Mouse (Mus musculus) forebrain, embryonic 13.5 days (tissue): ENCODE results near the gene Pax5. TPM values are rescaled to one million over a fixed set of nuclear protein-coding genes. Genes with fewer than 3 reads are reported as not detected.

ENCODE experiments used
- ATAC-seq: fragments of 200-750 bp; cut with Nextera tagmentation; 2 replicates; pipeline ENCODE4 v1.8.0; 2017
- H3K27ac ChIP-seq: fragments of 300-500 bp; sonication (generic); 2 replicates; pipeline ENCODE4 v1.5.1; 2015; ENCODE audit warnings: inconsistent platforms, mild to moderate bottlenecking, moderate library complexity
- H3K27me3 ChIP-seq: fragments of 300-500 bp; sonication (generic); 2 replicates; pipeline ENCODE4 v1.6.1; 2015; ENCODE audit warnings: mild to moderate bottlenecking, inconsistent platforms
- H3K36me3 ChIP-seq: fragments of 300-500 bp; sonication (generic); 2 replicates; pipeline ENCODE4 v1.6.1; 2015; ENCODE audit warnings: mild to moderate bottlenecking, inconsistent platforms; ENCODE audit not compliant: poor library complexity, severe bottlenecking
- H3K4me1 ChIP-seq: fragments of 300-500 bp; sonication (generic); 2 replicates; pipeline ENCODE4 v1.6.1; 2015; ENCODE audit warnings: inconsistent platforms
- H3K4me2 ChIP-seq: fragments of 300-500 bp; sonication (generic); 2 replicates; pipeline ENCODE4 v1.6.1; 2015; ENCODE audit warnings: inconsistent platforms, mild to moderate bottlenecking, moderate library complexity
- H3K4me3 ChIP-seq: fragments of 300-500 bp; sonication (generic); 2 replicates; pipeline ENCODE4 v1.5.1; 2015; ENCODE audit warnings: mild to moderate bottlenecking, inconsistent platforms
- H3K9ac ChIP-seq: fragments of 300-500 bp; sonication (generic); 2 replicates; pipeline ENCODE4 v1.6.1; 2015; ENCODE audit warnings: mild to moderate bottlenecking, inconsistent platforms
- H3K9me3 ChIP-seq: fragments of 300-500 bp; sonication (generic); replicated peaks from 2 replicates; pipeline ENCODE4 v1.6.1; 2016; ENCODE audit warnings: inconsistent platforms
- WGBS: fragments of 180-500 bp; shearing (Covaris S2); methylation state at CpG from one replicate; pipeline ENCODE4 v1.1.7; 2015; 5-methylcytosine and 5-hydroxymethylcytosine counted together
- polyA plus RNA-seq: library from polyadenylated mRNA; unstranded; fragments of >200 nt; fragmentation: Nextera tagmentation; extraction: Ambion mirVana; gene quantifications from 2 replicates; pipeline ENCODE4 v1.2.1, GENCODE M21; 2015

Gene Pax5
- polyA plus RNA-seq, 1 experiment from 2014 or later: 0.06 TPM

DNA sequence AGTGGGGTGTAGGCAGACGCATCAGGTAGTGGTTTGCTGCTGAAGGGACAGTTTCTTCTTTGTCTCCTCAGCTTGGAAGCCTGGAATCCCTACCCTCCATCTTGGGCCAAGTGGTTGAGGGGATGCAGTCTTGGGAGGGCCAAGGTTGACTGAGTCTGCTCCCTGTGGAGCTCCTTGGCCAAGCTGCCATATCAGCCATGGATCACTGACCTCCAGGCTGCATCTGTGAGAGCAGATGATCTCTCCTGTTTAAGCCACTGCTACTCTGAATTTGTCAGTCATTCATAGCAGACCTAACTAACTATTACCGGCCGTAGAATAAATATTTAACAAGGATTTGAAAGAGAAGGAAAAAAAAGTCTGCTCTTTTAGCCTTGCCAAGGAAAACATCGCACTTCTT is 196.3 kb downstream of the Pax5 start:
- Histone ChIP-seq H3K36me3 (no peaks in the 10 kb centered on the region), H3K4me2 (no peak overlapping the region), H3K27ac (no peak overlapping the region), H3K27me3 (peaks cover 97% of the 10 kb centered on the region), H3K9me3 (0 out of 2 replicates have a peak, but pooled peaks cover 3% of the 10 kb centered on the region), H3K4me1 (peaks cover 10% of the 10 kb centered on the region), H3K9ac (no peak overlapping the region), H3K4me3 (no peak overlapping the region)
- WGBS: 90% methylated on average over 4 of the region's 4 CpGs
- ATAC-seq: no peak

DNA sequence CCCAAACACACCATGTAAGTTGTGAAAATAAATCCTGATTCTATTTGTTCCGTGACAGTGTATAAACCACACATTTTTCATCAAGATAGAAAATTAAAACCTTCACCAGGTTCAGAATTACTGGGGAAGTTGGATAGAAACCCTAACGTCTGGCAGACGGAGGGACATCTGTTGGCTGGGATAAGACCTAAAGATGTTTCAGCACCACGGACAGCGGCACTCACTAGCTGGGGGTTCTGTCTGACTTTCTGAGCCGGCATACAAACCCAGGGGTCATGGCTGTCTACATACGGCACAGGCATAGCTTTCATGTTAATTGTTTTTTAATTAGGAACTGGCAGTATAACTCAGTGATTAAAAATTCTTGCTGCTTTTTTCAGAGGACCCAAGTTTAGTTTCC is 198.6 kb downstream of the Pax5 start:
- Histone ChIP-seq H3K9ac (no peak overlapping the region), H3K4me2 (no peak overlapping the region), H3K27ac (no peak overlapping the region), H3K27me3 (peaks cover 99% of the 10 kb centered on the region), H3K9me3 (0 out of 2 replicates have a peak, but pooled peaks cover 3% of the 10 kb centered on the region), H3K4me3 (no peak overlapping the region), H3K36me3 (no peaks in the 10 kb centered on the region), H3K4me1 (peaks cover 12% of the 10 kb centered on the region)
- no peak for ATAC-seq
- WGBS: 12% methylated on average over 7 of the region's 7 CpGs

DNA sequence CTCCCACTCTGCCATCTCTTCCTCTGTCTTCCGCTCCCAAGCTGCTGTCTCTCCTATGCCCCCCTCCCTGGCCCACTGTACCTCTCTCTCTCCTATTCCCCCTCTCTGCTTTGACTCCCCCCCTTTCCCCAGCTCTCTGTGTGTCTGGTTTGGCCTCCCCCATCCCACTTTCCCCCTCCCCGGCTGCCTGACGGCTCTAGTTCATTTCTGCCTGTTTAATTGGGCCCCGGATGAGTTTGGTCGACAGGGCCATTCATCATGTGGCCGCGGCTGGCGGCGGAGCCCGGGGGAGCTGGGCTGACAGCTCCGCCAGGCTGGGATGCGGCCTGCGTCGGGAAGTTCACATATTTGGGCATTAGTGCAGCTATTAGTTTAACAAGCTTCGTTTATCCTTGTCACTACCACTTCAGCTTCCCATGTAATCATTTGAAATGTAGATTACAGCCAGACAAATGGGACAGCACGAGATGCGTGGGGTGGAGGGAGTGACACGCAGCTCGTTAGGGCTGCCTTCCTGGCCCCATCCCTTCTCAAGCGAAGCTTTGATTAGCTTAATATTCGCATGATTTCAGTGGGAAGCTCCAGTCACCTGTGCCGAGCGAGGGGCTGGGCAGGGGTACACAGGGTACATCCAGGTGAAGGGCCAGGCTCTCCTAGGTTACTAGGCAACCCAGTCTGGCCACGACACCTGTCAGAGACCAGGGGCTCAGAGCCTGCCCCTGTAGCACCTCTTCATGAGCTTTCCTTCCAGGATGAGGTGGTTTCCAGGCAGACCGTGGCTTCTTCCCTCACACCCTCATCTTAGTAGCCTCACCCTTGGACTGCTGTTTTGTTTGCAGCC is 201.7 kb downstream of the Pax5 start:
- H3K4me3 ChIP-seq: no peak overlapping the region
- peaks cover 12% of the 10 kb centered on the region for H3K4me1 ChIP-seq
- no peak overlapping the region for H3K27ac ChIP-seq
- H3K4me2 ChIP-seq: peak overlapping the region; percentile 33
- 0 out of 2 replicates have a peak, but pooled peaks cover 3% of the 10 kb centered on the region for H3K9me3 ChIP-seq
- peak; percentile 24; the same call in 1 of the 2 replicates for ATAC-seq
- no peaks in the 10 kb centered on the region for H3K36me3 ChIP-seq
- 17% methylated on average over 25 of the region's 25 CpGs for WGBS
- H3K27me3 ChIP-seq: peaks cover 96% of the 10 kb centered on the region
- H3K9ac ChIP-seq: no peak overlapping the region

DNA sequence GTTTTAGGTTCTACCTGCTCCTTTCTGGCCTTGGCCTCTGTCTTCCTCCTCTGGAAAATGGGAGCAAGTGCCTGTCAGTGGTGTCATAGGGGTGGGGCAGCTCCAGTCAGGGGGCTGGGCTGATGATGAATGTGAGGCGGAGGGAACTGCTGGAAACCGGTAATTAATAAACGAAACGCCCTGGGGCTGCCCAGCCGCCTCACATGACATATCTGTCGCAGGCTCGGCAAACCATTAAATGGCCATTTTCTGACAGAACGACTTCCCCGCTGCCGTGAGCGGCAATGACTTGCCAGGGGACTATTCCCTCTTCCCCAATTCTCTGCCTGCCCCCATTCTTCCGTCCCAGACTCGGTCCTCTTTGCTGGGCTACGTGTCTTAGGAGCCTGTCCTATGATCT is 202.4 kb downstream of the Pax5 start:
- peak overlapping the region; percentile 33 for H3K4me2 ChIP-seq
- H3K27me3 ChIP-seq: peaks cover 89% of the 10 kb centered on the region
- H3K9ac ChIP-seq: no peak overlapping the region
- 0 out of 2 replicates have a peak, but pooled peaks cover 3% of the 10 kb centered on the region for H3K9me3 ChIP-seq
- no peak for ATAC-seq
- H3K4me3 ChIP-seq: no peak overlapping the region
- no peak overlapping the region for H3K27ac ChIP-seq
- 36% methylated on average over 14 of the region's 14 CpGs for WGBS
- H3K36me3 ChIP-seq: no peaks in the 10 kb centered on the region
- H3K4me1 ChIP-seq: peaks cover 12% of the 10 kb centered on the region

DNA sequence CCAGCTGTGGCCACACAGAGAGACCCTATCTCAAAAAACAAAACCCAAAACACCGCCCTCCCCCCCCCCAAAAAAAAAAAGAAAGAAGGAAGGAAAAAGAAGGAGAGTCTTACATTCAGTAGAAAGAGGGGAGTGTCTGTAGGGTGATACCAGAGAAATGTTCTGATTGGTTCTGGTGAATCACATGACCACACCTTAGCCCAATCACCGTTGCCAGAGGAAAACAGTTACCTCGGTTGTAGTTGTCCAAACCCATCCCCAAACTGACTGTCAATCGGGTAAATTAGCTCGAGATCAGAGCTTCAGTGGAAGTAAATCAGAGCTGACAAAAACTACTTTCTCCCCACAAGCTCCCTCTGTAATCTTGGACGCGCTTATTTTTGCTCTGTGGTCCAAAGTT is 205.3 kb downstream of the Pax5 start:
- peaks cover 67% of the 10 kb centered on the region for H3K27me3 ChIP-seq
- ATAC-seq: no peak

DNA sequence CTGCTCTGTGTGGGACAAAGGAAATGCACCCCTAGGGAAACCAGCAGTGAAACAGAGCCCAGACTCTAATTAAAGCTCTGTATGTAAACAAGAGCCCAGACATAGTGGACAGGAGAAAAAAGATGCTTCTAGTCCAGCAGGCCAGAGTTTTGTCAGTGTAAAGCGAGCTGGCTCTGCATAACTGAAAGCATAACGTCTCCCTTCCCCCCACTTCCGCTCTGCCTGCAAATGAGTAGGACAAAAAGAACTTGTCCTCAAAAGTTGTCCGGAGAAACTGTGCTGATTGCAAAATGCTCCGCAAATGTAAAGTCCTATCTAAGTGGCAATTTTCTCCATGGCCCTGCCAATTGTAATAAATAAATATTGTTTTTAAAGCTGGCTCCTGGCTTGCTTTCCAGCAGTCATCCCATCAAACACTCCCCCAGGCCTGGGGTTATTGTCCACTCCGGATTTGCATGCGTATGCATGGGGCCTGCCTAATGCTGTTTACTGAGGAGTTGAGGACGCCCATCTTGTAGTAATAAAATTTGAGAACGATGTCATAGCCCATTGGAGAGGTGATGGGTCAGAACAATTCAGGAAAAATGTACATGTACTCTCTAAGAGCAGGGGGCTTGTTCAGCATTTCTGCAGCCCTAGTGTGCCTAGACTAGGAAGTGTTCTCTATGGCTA is 208.0 kb downstream of the Pax5 start:
- H3K27me3 ChIP-seq: peaks cover 40% of the 10 kb centered on the region
- H3K9me3 ChIP-seq: no peaks in the 10 kb centered on the region
- no peak overlapping the region for H3K27ac ChIP-seq
- no peak overlapping the region for H3K4me2 ChIP-seq
- no peak overlapping the region for H3K9ac ChIP-seq
- no peaks in the 10 kb centered on the region for H3K36me3 ChIP-seq
- H3K4me3 ChIP-seq: no peak overlapping the region
- ATAC-seq: no peak
- peaks cover 3% of the 10 kb centered on the region; the same call in 1 of the 2 replicates for H3K4me1 ChIP-seq
- 37% methylated on average over 9 of the region's 9 CpGs for WGBS

More for the DNA sequence above, 205.3 kb downstream of the Pax5 start:
- Histone ChIP-seq H3K4me3 (no peak overlapping the region), H3K4me1 (peaks cover 15% of the 10 kb centered on the region), H3K36me3 (no peaks in the 10 kb centered on the region), H3K27ac (no peak overlapping the region), H3K9ac (no peak overlapping the region), H3K9me3 (no peaks in the 10 kb centered on the region), H3K4me2 (no peak overlapping the region)
- 78% methylated on average over 7 of the region's 7 CpGs for WGBS

DNA sequence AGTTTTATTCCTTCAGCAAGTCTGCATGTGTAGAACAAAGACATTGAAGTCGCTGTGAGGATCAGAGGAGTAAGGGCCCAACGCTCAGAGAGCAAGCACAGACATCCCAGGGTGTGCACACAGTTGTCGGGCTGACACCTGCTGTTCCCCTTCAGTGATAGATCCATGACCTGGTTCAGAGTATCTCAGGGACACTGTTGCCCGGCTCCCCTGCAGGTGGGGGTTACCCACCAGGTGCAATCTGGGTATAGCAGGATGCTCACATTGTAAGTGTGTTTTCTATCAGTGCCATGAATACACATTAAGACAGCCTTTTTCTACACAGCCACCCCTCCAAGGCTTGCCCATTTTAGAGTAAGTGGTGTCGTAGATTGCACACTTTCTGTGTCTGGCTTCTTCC is 212.1 kb downstream of the Pax5 start:
- Histone ChIP-seq H3K9me3 (no peaks in the 10 kb centered on the region), H3K27ac (no peak overlapping the region), H3K4me1 (peaks cover 3% of the 10 kb centered on the region; the same call in 1 of the 2 replicates), H3K4me3 (no peak overlapping the region), H3K27me3 (peaks cover 13% of the 10 kb centered on the region; the same call in 1 of the 2 replicates), H3K4me2 (no peak overlapping the region), H3K9ac (no peak overlapping the region), H3K36me3 (no peaks in the 10 kb centered on the region)
- ATAC-seq: no peak
- WGBS: 74% methylated on average over 5 of the region's 5 CpGs

DNA sequence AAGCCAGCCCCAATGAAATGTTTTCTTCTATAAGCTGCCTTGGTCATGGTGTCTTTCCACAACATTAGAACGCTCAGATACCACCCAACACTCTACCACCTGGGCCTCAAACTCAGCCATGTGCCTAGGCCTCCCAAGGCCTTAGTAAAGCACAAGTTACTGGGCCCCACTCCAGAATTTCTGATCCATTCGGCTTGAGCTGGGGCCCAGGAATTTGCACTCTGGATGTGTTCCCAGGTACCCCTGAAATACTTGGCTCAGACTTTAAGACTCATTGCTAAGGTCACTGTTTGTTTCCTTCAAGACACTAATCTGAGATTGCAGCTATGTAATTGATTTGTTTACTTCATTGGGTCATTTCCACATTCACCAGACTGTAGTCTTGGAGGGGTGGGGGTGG is 214.5 kb downstream of the Pax5 start:
- no peak overlapping the region for H3K4me3 ChIP-seq
- no peaks in the 10 kb centered on the region for H3K4me1 ChIP-seq
- no peak overlapping the region for H3K4me2 ChIP-seq
- H3K27me3 ChIP-seq: peaks cover 11% of the 10 kb centered on the region; the same call in 1 of the 2 replicates
- H3K36me3 ChIP-seq: no peaks in the 10 kb centered on the region
- WGBS: 84% methylated on average over 2 of the region's 2 CpGs
- H3K27ac ChIP-seq: no peak overlapping the region
- no peak overlapping the region for H3K9ac ChIP-seq
- no peaks in the 10 kb centered on the region for H3K9me3 ChIP-seq
- ATAC-seq: no peak

DNA sequence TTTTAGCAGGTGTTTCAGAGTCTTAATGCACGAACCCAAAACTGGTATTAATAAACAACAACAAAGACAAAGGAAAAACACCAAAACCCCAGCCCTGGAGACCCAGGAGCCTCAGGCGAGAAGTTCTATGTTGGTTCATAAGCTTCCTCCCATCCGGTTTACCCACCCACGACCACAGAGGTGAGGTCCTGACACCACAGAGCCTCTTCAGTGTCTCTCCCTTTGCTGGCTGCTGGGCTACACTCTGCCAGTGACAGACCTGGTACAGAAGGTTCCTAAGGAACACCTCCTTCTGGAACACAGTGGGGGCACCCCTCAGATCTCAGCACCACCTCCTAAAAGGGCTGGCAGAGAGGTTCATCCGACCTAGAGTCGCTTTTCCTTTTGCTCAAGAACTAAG is 216.5 kb downstream of the Pax5 start:
- ATAC-seq: no peak
- Histone ChIP-seq H3K9ac (no peak overlapping the region), H3K9me3 (no peaks in the 10 kb centered on the region), H3K4me2 (no peak overlapping the region), H3K4me3 (no peak overlapping the region), H3K36me3 (no peaks in the 10 kb centered on the region), H3K4me1 (no peaks in the 10 kb centered on the region), H3K27ac (no peak overlapping the region), H3K27me3 (peaks cover 12% of the 10 kb centered on the region; the same call in 1 of the 2 replicates)
- 80% methylated on average over 6 of the region's 6 CpGs for WGBS

DNA sequence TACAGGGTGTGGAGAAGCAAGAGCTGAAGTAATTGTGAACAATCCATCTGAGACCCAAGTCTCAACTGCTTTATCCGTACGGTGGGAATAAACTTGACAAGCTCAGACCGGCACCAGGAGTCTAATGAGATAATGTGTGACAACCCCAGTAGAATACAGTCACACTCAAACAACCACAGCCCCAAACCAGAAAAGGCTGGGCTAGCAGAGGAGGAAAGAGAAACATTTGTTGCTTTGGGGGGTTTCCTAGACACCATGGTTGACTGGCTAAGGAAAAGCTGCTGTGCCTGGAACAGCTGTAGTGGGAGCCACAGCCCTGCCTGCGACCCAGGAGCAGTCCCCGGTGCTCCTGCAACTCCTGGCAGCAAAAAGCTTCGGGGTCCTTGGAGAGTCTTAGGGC is 219.4 kb downstream of the Pax5 start:
- Histone ChIP-seq H3K36me3 (no peaks in the 10 kb centered on the region), H3K9me3 (no peaks in the 10 kb centered on the region), H3K4me1 (no peaks in the 10 kb centered on the region), H3K27ac (no peak overlapping the region), H3K27me3 (peaks cover 12% of the 10 kb centered on the region; the same call in 1 of the 2 replicates), H3K9ac (no peak overlapping the region), H3K4me2 (no peak overlapping the region), H3K4me3 (no peak overlapping the region)
- 80% methylated on average over 6 of the region's 6 CpGs for WGBS
- no peak for ATAC-seq

DNA sequence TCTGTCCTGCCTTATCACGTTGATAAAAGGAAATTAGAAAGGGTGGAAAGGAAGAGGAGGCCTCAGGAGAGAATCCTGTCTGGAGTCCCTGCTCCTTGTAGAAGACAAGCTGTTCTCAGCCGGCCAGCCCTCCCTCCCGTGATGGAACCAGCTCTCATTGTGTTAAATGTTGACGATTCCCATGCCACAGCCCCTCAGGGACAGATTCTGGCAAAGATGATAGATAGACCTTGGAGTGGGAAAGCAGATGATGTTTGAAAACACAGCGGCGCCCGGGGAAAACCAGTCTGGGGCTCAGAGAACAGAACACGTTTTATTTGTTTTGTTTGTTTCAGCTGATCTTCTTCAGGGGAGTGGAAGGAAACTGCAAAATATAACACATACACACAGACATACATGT is 221.6 kb downstream of the Pax5 start:
- WGBS: 76% methylated on average over 8 of the region's 8 CpGs
- Histone ChIP-seq H3K27me3 (peaks cover 4% of the 10 kb centered on the region; the same call in 1 of the 2 replicates), H3K4me3 (no peak overlapping the region), H3K9ac (no peak overlapping the region), H3K27ac (no peak overlapping the region), H3K9me3 (no peaks in the 10 kb centered on the region), H3K4me1 (no peaks in the 10 kb centered on the region), H3K4me2 (no peak overlapping the region), H3K36me3 (no peaks in the 10 kb centered on the region)
- ATAC-seq: no peak

DNA sequence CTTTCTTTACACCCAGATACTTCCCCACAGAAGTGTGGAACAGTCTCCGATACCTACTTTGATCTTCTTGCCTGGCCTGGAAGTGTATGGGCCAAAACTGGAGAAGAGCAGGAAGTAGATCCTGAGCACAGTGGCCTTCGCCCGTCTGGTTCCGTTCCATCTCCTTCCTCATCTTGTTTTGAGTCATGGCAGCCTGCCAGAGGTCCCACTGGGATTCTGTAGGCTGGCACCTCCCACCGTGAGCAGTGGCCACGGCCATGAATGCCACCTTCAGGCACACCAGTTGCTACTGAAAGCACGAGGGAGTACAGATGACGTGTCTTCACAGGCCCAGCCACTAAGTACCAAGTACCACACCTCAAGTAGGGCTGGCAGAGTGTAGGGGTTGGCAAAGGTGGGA is 222.1 kb downstream of the Pax5 start:
- WGBS: 67% methylated on average over 8 of the region's 8 CpGs
- no peak overlapping the region for H3K4me2 ChIP-seq
- H3K27ac ChIP-seq: no peak overlapping the region
- ATAC-seq: no peak
- H3K4me1 ChIP-seq: no peaks in the 10 kb centered on the region
- no peak overlapping the region for H3K4me3 ChIP-seq
- peaks cover 4% of the 10 kb centered on the region; the same call in 1 of the 2 replicates for H3K27me3 ChIP-seq
- no peak overlapping the region for H3K9ac ChIP-seq
- H3K9me3 ChIP-seq: no peaks in the 10 kb centered on the region
- no peaks in the 10 kb centered on the region for H3K36me3 ChIP-seq
